Mouse (Mus musculus) CH12F3 (cell line): Measurements from ENCODE around the gene Wfdc6a.
"Not testable (repeated sequence)": the region's sequence is repeated elsewhere in the genome, so short reads cannot be mapped to it uniquely, and the experiment has no call there.

Experiments used
- in situ Hi-C: fragments of 300-500 bp; cut with MboI; formaldehyde crosslinking; loops from 2 replicates; pipeline ENCODE4 v1.14.3; 2020; ENCODE audit warnings: low sequenced_read_pairs

Wfdc6a gene

GRCm38 (mm10) chr2:164585025-164585725 is at the start of gene Wfdc6a:
Wfdc6a (minus strand) TSS chr2:164585447.
- in situ Hi-C loops: not testable (repeated sequence)

GRCm38 (mm10) chr2:164621775-164622174 is 36.5 kb upstream of the Wfdc6a start:
- in situ Hi-C loops: no loop called here

DNA sequence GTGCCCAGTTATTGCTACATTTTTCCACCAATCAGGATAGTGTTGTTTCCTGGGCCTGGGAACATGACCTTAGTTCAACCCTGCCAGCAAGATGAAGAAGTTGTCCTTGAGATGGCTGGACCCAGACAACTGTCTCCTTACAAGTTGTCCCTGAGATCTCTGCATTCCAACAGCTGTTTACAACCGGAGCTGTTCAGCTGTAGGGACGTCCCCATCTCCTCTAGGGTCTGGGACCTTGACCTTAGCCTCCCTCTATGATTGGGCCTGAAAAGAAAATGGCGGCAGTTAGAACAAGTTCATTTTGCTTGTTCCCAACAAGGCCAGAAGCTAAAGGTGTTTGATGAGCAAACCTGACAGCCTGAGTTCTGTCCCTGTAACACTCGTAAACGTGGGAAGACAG is 33.8 kb upstream of the Wfdc6a start:
- in situ Hi-C loops: no loop called here

GRCm38 (mm10) chr2:164615386-164615785 is 30.1 kb upstream of the Wfdc6a start:
- in situ Hi-C loops: no loop called here

DNA sequence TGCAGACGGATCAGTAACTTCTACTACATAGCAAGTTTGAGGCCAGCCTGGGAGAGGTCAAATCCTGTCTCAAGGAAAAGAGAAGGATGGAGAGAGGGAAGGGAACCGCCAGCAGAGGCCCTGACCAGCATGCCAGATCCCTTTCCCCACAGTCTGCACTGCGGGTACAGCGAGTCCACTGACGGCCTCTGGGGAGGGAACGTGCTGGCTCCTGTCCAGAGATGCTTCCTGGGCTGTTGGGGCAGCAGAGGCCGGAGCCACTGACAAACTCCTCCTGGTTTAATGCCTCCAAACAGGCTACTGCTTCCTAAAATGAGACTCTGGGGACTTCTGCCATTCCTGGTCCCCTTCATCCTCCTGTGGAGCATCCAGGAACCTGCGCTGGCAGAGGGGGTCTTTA is 28.2 kb upstream of the Wfdc6a start, which contains the start of the genes Wfdc6b and Wfdc8:
Gene Wfdc6b, plus strand, starts transcription at position 52 of the 400 bp plus-strand sequence.
Gene Wfdc8, minus strand, starts transcription at position 156 of the 400 bp plus-strand sequence.
- in situ Hi-C loops: not testable (repeated sequence)

DNA sequence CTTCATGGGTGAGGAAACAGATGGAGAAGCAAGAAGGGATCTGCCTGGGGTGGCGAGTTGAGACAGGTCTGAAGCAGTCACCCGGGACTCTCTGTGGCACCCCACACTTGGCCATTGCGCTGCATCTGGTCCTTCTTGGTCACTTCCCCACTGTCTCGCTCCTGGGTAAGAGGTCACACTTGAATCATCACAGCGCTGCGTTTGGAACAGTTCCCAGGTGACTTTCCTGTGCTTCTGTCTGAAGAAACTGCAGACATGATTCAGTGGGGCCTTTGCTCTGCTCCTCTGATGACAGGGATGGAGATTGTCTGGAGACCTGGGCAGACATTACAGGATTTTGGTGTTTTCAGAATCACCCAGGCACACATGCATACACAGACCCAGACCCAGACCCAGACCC is 23.5 kb upstream of the Wfdc6a start:
- in situ Hi-C loops: loop anchor here (10.0 kb wide), 1 partner anchor 116 kb away; no protein-coding TSS in a partner anchor

GRCm38 (mm10) chr2:164604411-164604810 is 19.2 kb upstream of the Wfdc6a start:
- in situ Hi-C loops: loop anchor here (10.0 kb wide), 1 partner anchor 120 kb away; no protein-coding TSS in a partner anchor

GRCm38 (mm10) chr2:164603482-164603881 is 18.2 kb upstream of the Wfdc6a start:
- in situ Hi-C loops: loop anchor here (10.0 kb wide), 1 partner anchor 121 kb away; no protein-coding TSS in a partner anchor

GRCm38 (mm10) chr2:164600179-164600578 is 14.9 kb upstream of the Wfdc6a start:
- in situ Hi-C loops: loop anchor here (10.0 kb wide), 1 partner anchor 125 kb away; no protein-coding TSS in a partner anchor

- in situ Hi-C loops: no loop called here
These were observed 8.2 kb upstream of the Wfdc6a start, which contains the start of gene Eppin for GRCm38 (mm10) chr2:164593494-164593893. Eppin (minus strand) TSS chr2:164593594.

GRCm38 (mm10) chr2:164592014-164592413 is 6.8 kb upstream of the Wfdc6a start:
- in situ Hi-C loops: no loop called here

GRCm38 (mm10) chr2:164573359-164573758 is 11.9 kb downstream of the Wfdc6a start, which contains the start of gene Spint3:
Spint3 (minus strand) TSS chr2:164573459.
- in situ Hi-C loops: not testable (repeated sequence)

- in situ Hi-C loops: no loop called here
These were observed 17.8 kb downstream of the Wfdc6a start for GRCm38 (mm10) chr2:164567460-164567859.

DNA sequence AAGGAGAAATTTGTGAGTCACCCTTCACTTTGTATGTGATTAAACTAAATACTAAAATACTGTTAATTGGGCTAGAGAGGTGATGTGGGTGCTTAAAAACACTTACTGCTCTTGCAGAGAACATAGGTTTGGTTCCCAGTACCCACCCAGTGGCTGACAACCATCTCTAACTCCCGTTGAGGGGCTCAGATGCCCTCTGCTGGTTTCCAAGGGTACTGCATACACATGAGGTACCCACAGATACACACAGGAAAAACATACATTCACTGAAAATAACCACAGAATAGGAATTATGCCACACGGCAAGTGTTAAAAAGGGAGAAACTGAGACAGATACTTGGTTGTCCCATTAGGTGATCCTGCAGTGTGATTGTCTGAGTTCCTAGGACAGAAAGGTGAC is 18.2 kb downstream of the Wfdc6a start:
- in situ Hi-C loops: no loop called here

DNA sequence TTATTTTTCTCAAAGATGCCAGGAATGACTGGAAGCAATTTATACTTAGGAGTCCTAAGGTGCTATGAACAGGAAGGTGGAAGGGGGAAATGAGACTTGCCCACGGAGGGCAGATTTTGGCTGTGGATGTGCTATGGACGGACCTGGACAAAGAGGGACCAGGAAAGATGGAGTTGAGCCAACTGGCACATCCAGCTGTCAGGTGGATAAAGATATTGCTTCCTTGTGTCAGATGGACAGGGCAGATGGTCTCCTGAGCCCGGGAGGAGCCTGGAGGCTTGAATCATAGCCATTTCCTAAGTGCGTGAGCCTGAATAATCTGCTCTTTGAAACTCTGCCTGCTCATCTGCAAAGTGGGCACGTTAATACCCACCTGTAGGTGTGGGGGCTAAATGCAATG is 20.9 kb downstream of the Wfdc6a start:
- in situ Hi-C loops: no loop called here

- in situ Hi-C loops: no loop called here
These were observed 21.8 kb downstream of the Wfdc6a start for GRCm38 (mm10) chr2:164563339-164564038.

GRCm38 (mm10) chr2:164562391-164563188 is 22.7 kb downstream of the Wfdc6a start, which contains the start of gene Wfdc2:
Wfdc2 (plus strand) TSS chr2:164562413.
- in situ Hi-C loops: no loop called here

DNA sequence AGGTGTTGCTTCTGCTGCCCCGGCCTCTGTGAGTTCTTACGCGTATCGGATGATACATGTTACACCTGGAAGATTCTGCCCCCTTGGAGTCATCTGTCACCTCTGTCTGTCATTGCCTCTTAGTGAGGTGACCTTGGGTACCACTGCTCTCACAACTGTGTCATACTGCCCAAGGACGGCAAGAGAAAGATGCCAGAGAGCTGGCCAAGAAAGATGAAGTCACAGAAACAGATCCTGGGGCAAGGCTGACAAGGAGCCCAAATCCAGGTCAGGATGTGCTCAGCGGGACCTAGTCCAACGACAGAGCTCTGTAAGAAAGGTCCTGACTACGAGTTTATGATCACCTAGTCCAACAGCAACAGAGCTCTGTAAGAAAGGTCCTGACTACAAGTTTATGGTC is 25.1 kb downstream of the Wfdc6a start:
- in situ Hi-C loops: no loop called here

GRCm38 (mm10) chr2:164558991-164559645 is 26.1 kb downstream of the Wfdc6a start:
- in situ Hi-C loops: no loop called here

DNA sequence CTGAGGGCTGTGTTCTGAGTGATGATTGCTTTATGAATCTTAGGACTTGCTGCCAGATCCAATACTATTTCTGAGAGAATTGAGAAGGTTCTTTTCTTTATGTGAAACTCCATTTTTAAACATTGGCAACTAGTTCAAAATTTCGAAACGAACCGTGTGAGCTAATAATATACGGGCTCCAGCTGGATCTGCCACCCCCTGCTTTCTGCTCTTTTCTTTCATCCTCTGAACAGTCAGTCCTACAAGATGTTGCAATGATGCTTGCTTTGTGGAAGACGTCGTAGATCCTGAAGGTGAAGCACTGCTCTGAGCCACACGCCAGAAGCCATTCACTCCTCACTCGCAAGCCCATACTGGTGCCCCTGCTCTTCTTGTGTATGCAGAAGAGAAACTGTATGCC is 26.8 kb downstream of the Wfdc6a start:
- in situ Hi-C loops: no loop called here
